Mouse (Mus musculus): ENCODE data around the gene Slc7a6. TPM values are rescaled to one million over a fixed set of nuclear protein-coding genes. Genes with fewer than 3 reads are reported as not detected.

Gene Slc7a6
- total RNA-seq, 2 experiments from 2014 or later, result 12.2 to 13.8 TPM

DNA sequence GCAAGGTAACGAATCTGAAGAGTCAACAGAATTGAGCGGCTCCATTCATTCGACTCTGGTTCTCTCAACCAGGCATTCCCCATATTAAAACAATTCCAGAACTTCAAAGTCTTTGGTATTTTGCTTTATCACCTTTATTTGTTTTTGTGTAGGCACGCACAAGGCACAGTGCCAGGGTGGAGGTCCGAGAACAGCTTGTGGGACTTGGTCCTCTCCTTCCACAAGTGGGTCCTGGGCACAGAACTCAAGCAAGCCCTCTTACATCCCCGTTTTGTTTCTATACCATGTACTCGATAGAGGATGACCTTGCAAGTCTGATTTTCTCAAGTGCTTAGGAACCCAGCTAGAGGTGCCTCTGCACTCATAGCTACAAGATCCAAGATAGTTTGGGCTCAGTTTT, 30.0 kb upstream of the Slc7a6 start:
- DNase-seq, result no peak
- intact Hi-C loops (cut with DNase I), result no loop called here

DNA sequence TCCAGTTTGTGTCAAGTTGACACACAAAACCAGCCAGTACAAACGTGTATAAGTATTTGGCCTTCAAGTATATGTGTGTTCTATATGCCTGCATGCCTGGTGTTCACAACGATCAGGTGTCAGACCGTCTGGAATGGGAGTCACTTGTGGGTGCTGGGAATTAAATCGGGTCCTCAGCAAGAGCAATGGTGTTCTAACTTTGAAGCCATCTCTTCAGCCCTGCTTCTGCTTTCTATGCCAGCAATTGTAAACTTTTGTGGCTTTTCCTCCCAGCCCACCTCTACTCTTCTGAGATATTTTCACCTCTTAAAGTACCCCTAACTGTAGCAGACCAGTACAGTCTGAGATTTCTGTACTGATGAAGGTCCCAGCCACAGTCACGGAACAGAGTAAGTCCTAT, 28.5 kb upstream of the Slc7a6 start:
- no peak for DNase-seq
- intact Hi-C loops (cut with DNase I), result loop anchor here (1.0 to 5.0 kb wide), 4 partner anchors 29 to 86 kb away; partner anchors contain the start of genes Prmt7, Slc7a6 and Slc7a6os

DNA sequence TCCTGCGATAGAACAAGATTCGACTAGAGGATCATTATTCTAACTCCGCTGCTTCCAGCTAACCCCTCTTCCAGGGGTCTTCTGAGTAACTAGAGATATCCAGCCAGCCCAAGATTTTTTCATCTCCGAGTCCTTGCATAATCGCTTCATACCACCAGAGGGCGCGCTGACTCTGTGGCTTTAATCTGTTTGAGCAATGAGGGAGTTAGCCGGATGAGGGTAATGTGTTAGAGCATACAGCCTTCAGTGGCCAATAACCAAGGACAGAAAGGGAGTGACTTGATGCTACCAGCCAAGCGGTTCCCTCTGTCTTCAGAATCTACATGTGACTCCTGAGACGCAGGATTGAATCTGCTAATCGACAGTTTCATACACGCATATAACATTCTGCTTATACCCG, 27.9 kb upstream of the Slc7a6 start:
- intact Hi-C loops (cut with DNase I), result loop anchor here (1.0 to 5.0 kb wide), 4 partner anchors 28 to 86 kb away; partner anchors contain the start of genes Prmt7, Slc7a6 and Slc7a6os
- peak; percentile 81 to 88 for DNase-seq

DNA sequence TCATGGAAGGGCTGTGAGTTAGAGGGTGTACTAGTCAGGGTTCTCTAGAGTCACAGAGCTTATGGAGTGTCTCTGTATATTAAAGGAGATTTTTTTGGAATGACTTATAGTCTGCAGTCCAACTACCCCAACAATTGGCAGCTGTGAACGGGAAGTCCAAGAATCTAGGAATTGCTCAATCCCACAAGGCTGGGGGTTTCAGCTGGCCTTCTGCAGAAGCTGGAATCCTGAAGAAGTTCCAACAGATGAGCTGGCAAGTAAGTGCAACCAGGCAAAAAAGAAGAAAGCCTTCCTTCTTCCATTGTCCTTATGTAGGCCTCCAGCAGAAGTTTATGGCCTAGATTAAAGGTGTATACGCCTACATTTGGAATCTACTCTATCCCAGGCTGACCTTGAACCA, 23.3 kb upstream of the Slc7a6 start:
- intact Hi-C loops (cut with DNase I), result no loop called here
- no peak for DNase-seq

DNA sequence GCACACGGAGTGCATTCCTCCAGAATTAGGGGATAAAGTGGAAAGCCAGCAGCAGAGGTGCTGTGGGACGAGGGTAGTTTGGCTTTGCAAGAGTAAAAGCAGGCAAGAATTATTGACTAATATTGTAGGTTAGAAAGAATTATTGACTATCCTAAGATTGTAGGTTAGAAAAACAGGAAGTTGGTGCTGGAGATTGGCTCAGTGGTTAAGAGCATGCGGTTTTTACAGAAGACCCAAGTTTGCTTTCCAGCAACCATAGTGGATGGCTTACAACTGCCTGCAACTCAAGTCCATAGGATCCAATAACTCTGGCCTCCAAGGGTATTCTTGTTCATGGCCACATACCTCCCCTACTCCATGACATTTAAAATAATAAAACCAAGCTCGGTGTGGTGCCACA, 22.6 kb upstream of the Slc7a6 start:
- no peak for DNase-seq
- intact Hi-C loops (cut with DNase I), result no loop called here

DNA sequence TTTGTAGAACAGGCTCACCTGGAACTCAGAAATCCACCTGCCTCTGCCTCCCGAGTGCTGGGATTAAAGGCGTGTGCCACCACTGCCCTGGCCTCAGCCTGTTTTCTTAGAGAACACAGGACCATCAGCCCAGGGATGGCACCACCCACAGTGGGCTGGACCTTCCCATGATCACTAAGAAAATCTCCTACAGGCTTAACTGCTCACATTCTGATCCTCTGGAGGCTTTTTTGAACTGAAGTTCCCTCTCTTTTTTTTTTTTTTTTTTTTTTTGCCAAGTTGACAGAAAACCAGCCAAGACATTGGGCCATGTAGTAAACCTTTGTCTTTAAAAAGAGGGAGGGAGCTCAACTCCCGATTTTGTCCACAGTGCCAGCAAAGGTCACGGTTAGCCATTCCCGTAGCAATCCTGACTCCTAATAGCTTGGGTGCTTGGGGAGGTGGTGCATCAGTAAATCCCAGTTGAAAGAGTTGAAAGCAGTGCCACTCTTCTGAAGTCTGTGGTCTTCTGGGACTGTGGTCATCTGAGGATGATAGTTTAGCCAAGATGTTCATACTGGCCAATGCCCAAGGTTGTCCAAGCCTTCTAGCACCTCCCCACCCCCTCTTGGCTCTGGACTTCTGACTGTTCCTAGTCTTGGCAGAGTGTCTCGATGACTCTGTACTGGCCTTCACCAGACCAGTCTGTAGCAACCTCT, 20.6 kb upstream of the Slc7a6 start:
- no peak for DNase-seq
- intact Hi-C loops (cut with DNase I), result no loop called here

DNA sequence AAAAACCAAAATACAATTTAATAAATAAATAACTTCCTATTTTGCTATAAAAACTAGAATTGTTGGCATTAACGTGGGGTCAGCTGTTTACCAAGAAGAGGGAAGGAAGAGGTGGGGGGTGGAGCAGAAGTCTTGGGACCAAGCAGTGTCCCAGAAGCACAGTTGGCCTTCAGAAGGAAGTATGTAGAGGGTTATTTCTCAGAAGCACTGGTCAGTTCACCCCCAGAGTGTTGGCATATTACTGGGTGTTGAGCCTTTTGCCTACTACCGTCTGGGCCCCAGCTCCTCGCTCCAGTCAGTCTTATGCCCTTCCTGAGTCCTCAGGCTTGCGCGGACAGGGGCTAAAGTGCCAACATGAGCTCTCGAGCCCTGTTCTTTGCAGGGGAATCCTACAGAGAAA, 19.6 kb upstream of the Slc7a6 start:
- intact Hi-C loops (cut with DNase I), result no loop called here
- DNase-seq, result no peak

DNA sequence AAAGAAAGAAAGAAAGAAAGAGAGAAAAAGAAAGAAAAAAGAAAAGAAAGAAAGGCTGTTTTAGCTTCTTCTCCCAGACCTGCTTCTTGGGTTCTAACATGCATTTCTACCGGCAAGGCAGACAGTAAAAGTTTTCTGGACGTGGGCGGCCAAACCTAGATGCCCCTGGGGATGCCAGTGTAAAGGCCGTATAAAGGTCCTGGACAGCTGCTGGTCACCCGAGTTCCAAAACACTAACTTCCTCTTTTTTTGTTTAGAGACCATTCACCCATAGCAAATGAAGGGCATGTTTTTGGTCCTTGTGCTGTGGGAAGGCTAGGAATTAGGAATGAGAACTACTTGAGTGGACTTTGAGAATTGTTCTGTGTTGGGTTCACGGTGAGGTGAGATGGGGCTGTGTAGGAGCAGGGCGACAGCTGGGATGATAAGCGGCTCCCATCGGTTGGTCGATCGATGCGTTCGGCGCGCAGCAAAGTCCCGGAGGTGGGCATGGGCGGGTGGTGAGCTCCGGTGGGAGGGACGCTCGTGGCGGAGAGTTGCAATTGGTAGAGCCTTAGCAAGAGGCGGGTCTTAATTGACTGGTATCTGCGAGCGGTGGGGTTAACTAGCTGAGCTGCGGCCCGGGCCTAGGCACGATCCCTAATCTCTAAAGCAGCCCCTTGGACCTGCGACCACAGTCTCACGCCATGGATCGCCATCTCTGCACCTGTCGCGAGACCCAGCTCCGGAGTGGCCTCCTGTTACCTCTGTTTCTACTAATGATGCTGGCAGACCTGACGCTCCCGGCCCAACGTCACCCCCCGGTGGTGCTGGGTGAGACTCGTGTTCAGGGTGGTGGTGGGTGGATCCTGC, 18.6 kb upstream of the Slc7a6 start, which contains the start of gene Pla2g15:
Gene Pla2g15 (plus strand): TSS at position 599 of the 852 bp plus-strand sequence.
- peak; percentile 87 to 89 for DNase-seq
- intact Hi-C loops (cut with DNase I), result no loop called here

DNA sequence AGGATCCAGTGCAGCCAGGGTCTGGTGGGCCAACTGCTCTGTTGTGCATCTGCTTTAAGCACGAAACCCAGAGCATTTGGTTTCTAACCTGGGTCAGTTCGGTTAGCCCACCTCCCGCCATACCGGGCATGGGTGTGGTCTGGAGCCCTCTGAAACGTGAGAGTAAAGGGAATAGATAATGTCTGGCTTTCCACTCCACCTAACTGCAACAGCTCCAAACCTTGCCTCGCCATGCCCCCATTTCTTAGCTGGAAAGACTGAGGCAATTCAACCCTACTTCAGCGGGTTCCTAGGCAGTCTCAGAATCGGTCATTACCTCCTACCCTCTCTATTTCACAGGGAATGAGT, 18.0 kb upstream of the Slc7a6 start:
- no peak for DNase-seq
- intact Hi-C loops (cut with DNase I), result no loop called here

DNA sequence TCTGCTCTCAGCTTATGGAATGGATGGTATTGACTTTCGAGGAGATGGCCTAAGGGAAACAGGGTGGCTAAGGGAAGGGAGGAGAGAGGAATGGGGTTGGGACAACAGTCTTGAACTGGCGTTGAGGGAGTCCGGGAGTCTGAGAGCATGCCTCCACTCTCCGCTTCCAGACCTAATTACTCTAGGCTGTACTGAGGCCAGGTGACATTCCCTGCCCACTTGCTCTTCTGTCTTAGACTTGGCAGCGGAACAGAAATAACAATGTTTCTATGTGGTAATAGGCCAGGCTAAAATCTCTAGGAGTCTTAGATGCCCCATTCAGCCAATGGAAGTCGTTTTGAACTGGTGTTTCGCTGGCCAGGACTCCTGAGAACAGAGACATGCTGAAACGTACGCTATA, 17.6 kb upstream of the Slc7a6 start:
- intact Hi-C loops (cut with DNase I), result no loop called here
- no peak for DNase-seq

DNA sequence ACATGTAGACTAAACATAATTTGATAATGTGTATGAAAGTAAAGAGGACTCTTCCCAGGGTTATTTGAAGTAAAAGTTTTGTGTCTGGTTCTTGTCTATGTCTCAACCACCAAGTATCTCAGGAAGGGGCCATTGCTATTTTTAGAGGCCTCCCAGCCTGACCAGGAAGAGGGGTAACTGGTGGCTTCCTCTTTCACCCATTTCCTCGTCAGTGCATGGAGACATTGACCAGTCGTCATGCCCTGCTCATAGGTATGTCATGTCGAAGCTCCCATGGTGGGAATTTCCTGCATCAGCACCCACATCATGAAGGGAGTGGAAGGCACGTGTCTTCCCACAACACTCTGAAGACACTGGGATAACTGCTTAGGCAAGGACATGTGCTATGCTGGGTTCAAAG, 15.8 kb upstream of the Slc7a6 start:
- intact Hi-C loops (cut with DNase I), result no loop called here
- DNase-seq, result no peak

DNA sequence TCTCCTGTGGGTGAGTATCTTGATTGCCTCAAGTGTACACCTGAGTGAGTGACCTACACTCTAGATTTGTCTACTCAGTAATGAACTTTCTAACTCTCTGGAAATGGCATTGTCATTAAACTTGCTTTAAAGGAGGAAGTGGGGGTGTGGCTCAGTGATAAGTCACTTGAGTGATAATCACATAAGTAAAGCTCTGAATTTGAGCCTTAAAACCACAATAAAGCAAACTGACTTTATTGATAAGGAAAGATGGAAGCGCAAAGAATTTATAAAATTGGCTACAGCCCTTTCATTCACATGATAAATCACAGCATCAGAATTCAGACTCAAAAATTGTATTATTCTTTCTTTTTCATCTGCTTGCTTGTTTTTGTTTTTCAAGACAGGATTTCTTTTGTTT, 11.2 kb upstream of the Slc7a6 start:
- intact Hi-C loops (cut with DNase I), result no loop called here
- no peak for DNase-seq

DNA sequence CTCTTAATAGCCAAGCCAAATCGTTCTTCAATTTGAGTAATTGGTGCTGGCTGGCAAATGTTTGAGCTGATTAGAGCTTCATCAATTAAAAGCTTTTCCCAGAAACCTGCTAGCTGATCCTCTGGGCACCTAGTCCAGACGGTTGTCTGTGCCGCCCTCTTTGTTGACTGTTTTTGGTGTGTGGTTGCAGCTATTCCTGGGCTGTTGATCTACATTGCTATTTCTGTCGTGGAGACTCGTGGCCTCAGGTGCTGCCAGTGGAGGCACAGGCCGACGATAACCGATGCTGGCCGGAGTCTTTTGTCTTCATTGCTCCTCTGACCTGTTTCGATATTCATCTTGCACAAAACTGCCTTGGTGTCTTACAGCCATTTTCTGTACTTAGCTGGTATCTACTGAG, 10.3 kb upstream of the Slc7a6 start:
- intact Hi-C loops (cut with DNase I), result no loop called here
- no peak for DNase-seq

DNA sequence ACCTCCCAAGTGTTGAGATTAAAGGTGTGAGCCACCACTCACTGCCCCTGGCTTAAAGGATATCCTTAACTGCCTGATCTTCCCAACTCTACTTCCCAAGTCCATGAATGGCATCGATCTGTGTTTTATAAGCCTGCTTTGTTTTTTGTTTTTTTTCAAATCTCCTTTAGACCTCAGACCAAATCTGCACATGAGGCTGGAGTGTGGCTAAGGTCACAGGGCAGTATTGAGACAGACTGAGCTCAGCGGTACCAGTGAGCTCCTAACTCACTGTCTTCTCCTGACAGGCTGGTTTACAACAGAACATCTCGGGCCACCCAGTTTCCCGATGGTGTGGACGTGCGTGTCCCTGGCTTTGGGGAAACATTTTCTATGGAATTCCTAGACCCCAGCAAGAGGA, 8.8 kb upstream of the Slc7a6 start:
- intact Hi-C loops (cut with DNase I), result no loop called here
- no peak for DNase-seq

DNA sequence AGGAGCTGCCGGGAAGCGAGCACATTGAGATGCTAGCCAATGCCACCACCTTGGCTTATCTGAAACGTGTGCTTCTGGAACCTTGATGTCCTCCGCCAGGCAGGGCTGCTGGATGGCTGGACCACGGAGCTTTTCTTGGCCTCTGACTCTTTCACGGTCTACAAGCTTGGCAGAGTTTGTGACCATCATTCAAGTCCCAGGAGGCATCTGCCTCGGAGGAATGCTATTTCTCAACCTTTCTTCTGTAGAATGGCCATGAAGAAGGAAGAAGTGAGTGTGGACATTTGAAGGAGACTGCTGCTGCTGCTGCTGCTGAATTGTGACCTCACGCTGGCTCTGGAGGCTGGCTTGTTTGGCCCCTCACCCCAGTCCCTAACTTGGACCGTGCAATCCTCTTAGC, 5.4 kb upstream of the Slc7a6 start:
- intact Hi-C loops (cut with DNase I), result no loop called here
- DNase-seq, result no peak

DNA sequence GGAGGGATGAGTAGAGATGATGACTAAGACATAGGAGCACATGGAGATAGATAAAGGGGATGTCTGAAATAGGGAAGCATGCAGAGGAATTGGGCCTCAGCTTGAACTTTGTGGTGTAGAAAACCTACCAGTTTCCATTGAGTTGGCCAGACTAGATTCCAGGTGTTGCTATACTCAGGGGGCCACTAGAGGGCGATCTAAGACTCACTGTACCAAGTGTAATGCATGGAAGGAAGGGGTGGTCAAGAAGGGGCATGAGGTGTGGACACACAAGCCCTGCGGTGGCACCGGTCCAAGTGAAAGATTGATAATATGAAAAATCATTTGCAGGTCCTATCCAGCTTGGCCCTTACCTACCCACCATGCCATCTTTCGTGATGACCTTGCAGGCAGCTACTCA, 3.2 kb upstream of the Slc7a6 start:
- DNase-seq, result peak; percentile 65 to 80
- intact Hi-C loops (cut with DNase I), result no loop called here

DNA sequence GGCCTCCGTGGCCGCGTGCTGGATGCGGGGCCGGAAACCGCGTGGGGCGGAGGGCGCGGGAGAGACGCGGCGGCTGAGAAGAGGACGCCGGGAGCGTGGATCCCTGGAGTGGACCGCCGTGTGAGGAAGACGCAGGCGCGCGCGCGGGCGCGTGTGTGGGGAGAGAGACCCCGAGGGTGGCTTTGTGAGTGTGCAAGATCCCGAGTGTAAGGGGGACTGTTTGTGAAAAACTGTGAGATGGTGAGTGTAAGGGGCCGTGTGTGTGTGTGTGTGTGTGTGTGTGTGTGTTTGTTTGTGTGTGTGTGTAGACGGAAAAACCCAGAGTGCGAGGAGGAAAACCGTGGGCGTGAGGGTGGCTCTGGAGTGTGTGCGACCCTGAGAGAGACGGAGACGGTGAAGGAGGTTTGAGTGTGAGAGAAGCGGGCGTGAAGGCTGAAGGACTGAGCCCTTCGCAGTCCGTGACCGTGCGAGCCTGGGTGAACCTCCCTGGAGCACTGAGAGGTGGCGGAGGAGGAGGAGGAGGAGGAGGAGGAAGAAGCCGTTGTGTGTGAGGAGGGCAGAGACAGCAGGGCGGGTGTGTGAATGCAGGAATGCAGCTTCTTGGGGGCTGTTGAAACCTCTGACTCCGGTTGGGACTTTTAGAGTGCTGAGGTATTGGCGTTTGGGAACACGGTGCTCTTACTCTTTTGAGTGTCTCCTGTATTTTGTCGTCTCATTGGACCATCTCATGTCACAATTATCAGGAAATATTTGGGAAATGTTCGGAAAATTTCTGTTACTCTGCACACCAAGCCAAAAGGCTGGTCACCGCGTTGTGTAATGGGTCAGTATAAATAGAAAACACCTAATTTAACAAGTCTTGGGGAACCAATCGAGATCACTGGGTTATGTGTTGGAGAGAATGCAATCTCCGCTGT, 618 bp downstream of the Slc7a6 start:
- peak; percentile 41 to 42 for DNase-seq
- intact Hi-C loops (cut with DNase I), result loop anchor here (2.0 kb wide), 1 partner anchor 28 kb away; no protein-coding TSS in a partner anchor

DNA sequence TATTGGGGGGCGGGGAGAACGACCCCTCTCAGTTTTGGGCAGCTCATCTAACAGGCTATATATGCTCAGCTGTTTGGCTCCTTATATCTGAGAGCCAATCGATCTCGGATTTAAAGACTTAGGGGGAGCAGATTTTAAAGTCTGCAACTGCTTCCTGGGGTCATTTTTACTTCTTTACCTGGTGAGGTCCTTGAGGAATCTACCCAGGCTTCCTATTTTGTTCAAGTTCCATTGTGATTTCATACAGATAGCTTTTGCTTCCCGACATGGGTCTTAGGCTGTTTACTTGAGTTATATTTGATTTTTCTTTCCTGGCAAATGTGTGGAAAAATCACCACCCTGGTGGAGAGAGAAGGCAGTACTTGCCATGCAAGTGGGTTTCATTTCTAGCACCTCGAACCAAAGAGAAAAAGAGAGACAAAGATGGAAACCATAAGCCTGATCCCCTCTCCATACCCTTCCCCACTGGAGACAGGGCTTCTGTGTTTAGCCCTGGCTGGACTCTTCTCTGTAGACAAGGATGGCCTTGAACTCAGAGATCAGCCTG, 1.4 kb downstream of the Slc7a6 start:
- no peak for DNase-seq
- intact Hi-C loops (cut with DNase I), result loop anchor here (2.0 kb wide), 1 partner anchor 29 kb away; no protein-coding TSS in a partner anchor

DNA sequence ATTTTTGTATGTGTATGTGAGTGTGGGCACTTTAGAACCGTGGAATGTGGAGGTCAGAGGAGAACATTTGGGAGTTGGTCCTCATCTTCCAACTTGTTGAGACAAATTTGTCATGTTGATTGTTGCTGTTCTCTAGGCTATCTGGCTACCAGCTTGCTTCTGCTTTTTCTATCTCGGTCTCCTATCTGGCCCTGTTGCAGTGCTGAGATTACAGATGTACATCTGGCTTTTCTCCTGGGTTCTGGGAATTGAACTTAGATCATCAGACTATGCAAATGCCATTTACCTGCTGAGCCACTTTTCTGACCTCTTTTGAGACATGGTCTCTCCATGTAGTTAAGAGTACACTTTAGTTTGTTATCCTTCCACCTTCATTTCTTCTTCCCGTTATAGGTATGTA, 4.9 kb downstream of the Slc7a6 start:
- no peak for DNase-seq
- intact Hi-C loops (cut with DNase I), result no loop called here

DNA sequence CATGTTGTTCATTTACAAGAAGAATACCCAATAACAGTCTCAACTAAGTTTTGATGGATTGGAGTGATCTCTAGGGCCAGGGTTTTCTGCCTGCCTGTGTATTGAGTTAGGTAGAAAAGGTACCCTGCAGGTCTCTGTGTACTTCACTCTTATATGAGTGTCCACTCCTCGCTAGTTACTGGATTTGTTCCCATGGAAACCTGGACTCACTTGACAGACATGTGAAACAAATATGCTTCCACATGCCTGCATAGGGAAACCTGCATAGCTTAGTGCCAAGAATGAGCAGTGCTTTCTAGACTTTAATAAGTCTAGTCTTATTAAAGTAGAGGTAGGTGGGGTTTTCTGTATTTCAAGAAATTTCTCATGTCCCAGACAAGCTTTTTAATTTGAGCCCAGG, 8.2 kb downstream of the Slc7a6 start:
- intact Hi-C loops (cut with DNase I), result no loop called here

More for the DNA sequence above, 8.2 kb downstream of the Slc7a6 start:
- no peak for DNase-seq
